Mouse (Mus musculus) activated CD4-positive, CD25-positive, alpha-beta regulatory T cell, adult 4 months (primary cell): ENCODE data around the gene Cryga. TPM values are rescaled to one million over a fixed set of nuclear protein-coding genes. Genes with fewer than 3 reads are reported as not detected.
"Not testable (repeated sequence)": the region's sequence is repeated elsewhere in the genome, so short reads cannot be mapped to it uniquely, and the experiment has no call there.

ENCODE experiments used
- ATAC-seq: one replicate; pipeline ENCODE4 v1.8.0; 2017
- polyA plus RNA-seq, 2 experiments: library from polyadenylated mRNA; unstranded; fragments of 100-300 nt; shearing (Covaris generic); gene quantifications; one replicate each; pipeline ENCODE4 v1.2.1; 2017

Cryga gene
- polyA plus RNA-seq, 2 experiments from 2014 or later: not detected

GRCm38 (mm10) chr1:65090370-65090769, 12.8 kb downstream of the Cryga start:
- no peak for ATAC-seq

DNA sequence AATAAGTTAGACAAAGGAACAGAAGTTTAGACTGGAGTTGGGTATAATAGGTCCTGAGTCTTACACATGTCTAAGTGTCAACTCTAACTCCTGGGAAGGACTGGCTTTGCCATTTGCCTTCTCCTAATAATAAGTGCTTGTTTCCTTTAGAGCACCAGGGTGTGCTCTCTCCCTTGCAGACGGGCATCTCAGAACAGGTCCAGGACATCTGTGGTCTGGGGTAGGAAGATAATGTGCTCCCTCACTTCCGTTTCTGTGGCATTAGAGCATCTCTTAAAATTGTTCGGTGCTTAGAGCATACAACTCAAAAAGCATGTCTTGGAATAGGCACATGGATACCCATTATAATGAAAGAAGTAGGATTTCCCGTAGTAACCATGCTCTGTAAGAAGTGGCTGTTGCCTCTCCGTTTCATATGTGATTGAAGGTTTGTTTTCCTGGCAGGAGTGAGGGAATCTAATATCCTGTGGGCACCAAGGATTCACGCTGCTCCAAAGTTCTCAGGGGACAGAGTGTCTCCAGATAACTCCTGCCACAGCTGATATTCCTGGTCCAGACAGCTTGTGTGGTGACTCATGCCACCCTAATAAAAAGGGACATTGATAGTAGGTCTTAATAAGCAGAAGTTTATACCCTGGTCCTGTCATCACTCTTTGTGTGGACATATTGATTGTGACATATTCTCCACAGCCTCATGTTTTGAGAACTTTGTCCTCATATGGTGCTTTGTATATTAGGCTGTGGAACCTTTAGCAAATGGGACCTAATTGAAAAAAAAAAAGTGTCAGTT, 14.4 kb downstream of the Cryga start:
- no peak for ATAC-seq

- ATAC-seq: no peak
Measured at GRCm38 (mm10) chr1:65082188-65082587, 21.0 kb downstream of the Cryga start, which contains the start of gene Crygb. TSS of gene Crygb (minus strand) at chr1:65082288.

DNA sequence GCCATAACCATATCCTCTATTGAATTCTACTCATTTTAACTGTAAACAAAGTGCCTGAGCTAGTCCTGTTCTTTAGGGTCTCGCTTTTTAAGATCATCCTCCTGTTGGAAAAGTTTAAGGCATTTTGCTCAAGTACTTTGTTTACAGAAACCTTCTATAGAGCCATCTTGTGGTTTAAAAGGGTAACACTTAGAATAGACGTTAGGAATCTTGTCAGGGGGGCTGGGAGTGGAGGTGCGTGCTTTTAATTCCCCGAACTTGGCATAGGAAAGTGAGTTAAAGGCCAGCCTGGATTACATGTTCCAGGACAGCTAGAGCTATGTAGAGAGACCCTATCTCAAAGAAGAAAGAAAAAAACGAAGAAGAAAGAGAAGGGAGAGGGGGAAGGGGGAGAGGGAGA, 27.6 kb downstream of the Cryga start:
- no peak for ATAC-seq

GRCm38 (mm10) chr1:65073589-65073988, 29.6 kb downstream of the Cryga start, which contains the start of gene Crygc:
TSS of gene Crygc (minus strand) at chr1:65073689.
- no peak for ATAC-seq

GRCm38 (mm10) chr1:65067842-65068241, 35.3 kb downstream of the Cryga start:
- no peak for ATAC-seq

DNA sequence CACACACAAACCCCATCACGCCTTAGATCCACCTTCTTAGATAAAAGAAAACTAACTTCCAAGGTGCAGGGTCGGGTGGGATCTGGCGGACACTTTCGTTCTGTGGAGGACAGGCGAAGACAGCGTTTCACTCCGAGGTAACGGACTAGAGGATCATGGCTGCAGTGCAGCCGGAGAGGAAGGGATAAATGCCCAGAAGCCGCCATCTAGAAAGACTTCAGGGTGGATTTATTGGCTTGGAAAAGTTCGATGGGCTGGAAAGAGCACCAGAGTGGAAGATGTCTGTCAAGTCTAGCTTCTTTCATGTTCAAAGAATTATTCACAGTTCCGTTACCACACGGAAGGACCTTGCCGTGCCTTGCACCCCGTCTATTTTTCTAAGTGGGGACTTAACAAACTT, 39.0 kb downstream of the Cryga start:
- no peak for ATAC-seq

GRCm38 (mm10) chr1:65063352-65063751, 39.8 kb downstream of the Cryga start, which contains the start of gene Crygd:
TSS of gene Crygd (minus strand) at chr1:65063452.
- ATAC-seq: no peak

DNA sequence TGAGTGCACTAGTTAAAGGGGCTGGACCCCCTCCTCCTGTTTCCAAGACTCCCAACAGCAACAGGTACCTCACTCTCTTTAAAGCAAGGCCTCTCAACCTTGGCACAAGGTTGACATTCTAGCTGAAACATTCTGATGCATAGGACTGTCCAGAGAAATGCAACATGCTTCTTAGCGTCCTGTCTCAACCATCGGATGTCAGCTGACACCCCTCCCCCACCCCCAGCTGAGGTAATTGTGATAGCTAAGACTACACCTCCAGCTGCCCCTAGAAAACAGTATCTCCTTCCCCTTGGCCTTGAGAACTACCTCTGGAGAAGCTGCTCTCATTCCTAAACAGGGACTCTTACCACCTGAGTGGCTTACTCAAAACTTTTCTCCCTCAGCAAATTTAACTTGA, 51.0 kb downstream of the Cryga start:
- ATAC-seq: no peak

DNA sequence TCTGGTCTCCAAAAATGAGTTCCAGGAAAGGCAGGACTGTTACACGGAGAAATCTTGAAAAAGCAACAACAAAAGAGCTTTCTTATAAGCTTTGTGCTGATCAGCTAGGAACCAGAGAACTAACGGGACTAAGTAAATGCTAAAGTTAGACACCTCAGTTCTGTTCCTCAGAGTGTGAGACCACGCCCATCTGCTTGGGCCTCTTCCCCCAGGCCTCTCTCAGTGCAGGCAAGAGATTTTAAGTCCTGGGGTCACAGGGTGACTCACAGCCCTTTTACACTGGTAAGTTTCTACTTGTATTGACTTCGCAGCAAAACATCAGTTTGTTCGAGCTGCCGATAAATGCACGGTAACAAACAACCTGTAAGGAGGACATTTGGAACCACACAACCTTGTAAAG, 51.5 kb downstream of the Cryga start:
- ATAC-seq: no peak

DNA sequence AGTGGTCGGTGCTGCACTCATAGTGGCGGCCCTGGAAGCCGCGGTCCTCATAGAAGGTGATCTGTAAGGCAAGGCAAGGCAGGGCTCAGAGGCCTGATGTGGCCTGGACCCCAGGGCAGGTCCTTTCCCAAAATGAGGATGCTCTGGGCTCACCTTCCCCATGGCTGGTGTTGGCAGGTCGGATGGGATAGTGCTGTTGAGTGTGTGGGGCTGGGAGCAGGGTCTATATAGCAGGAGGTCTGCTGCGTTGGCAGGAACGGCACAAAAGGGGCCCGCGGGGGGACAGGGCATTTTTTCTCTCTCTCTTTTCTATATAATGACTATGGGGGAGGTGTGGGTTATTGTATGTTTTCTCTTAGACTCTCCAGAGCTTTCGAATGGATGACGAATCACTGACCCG, 52.2 kb downstream of the Cryga start, which contains the start of gene Cryge:
Gene Cryge (minus strand): TSS at position 198 of the 400 bp plus-strand sequence.
- ATAC-seq: not testable (repeated sequence)

Other genes starting within 250 kb of the Cryga start
- gene Plekhm3, start 146.5 kb downstream of the Cryga start, polyA plus RNA-seq: 10 to 100 TPM in 1 of 2 experiments, 1 to 10 TPM in 1; 6.3 to 11.3 TPM
- gene Akr1cl, start 70.6 kb downstream of the Cryga start, polyA plus RNA-seq: under 1 TPM in 1 of 2 experiments, not detected in 1; 0.58 TPM
- not detected for gene Cryge, start 52.2 kb downstream of the Cryga start, polyA plus RNA-seq
- gene Crygd, start 39.9 kb downstream of the Cryga start, polyA plus RNA-seq: not detected
- gene Crygc, start 29.7 kb downstream of the Cryga start, polyA plus RNA-seq: not detected
- not detected for gene Crygb, start 21.1 kb downstream of the Cryga start, polyA plus RNA-seq
- not detected for gene Gm28845, start 16.2 kb upstream of the Cryga start, polyA plus RNA-seq
- gene D630023F18Rik, start 19.8 kb upstream of the Cryga start, polyA plus RNA-seq: not detected
- 10 to 100 TPM in 1 of 2 experiments, 1 to 10 TPM in 1; 7.0 to 13.7 TPM for gene Idh1, start 83.1 kb upstream of the Cryga start, polyA plus RNA-seq
- 10 to 100 TPM; 11.5 to 13.6 TPM for gene Pikfyve, start 83.3 kb upstream of the Cryga start, polyA plus RNA-seq
- gene Pth2r, start 178.7 kb upstream of the Cryga start, polyA plus RNA-seq: not detected